Mouse (Mus musculus): ENCODE measurements around the gene Dhh. TPM values are rescaled to one million over a fixed set of nuclear protein-coding genes. Genes with fewer than 3 reads are reported as not detected.

Dhh gene
- polyA plus RNA-seq, 2 experiments from 2014 or later: not detected

- no peak for ATAC-seq
Observed at GRCm38 (mm10) chr15:98914903-98915302, 16.6 kb upstream of the Dhh start.

- ATAC-seq: no peak
Observed at GRCm38 (mm10) chr15:98904692-98905091, 6.4 kb upstream of the Dhh start.

DNA sequence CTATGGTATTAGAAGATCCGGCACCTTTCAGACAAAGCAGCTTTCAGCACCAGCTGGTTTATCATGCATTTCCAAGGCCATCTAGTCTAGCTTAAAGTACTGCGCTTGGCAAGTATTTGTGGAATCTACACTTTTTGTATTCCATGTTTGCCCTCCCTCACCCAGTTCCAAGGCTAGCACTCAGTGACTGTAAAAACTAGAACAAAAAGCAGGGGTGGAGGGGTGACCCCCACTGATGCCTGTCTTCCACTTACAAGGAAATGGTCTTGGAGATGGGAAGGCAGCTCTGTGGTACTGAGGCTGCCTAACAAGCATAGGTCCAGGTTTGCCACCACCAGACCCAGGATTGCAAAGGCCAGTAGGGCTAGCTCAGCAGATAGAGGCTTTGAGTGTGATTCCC, 4.3 kb upstream of the Dhh start:
- ATAC-seq: no peak

DNA sequence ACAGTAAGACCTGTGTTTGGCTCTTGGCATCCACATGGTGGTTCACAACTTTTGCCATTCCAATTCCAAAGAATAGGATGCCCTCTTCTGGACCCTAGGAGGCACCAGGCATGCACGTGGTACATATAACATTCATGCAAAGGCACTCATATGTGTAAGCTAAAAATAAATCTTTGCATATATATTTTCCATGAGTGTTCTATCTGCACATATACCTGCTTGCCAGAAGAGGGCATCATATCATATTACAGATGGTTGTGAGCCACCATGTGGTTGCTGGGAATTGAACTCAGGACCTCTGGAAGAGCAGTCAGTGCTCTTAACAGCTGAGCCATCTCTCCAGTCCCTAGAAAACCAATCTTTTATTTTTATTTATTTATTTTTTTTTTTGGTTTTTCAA, 3.2 kb upstream of the Dhh start:
- ATAC-seq: no peak

DNA sequence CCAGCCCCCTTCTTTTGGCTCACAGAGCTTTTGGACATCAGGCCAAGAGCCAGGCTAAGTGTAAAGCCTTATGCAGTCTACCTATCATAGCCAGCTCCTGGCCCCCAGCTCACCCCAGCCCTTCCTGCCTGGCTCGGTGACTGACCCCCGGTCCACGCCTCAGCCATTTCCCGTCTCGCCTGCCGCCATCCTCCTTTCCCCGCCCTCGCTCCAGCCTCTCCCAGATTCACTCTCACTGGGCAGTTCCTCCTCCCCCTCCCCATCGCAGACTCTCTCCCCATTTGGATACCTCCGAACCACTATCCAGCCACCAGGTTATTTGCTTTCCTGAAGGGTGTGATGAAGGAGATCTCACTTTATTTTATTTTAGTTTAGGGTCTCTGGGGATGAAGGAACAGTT, 845 bp downstream of the Dhh start:
- no peak for ATAC-seq

DNA sequence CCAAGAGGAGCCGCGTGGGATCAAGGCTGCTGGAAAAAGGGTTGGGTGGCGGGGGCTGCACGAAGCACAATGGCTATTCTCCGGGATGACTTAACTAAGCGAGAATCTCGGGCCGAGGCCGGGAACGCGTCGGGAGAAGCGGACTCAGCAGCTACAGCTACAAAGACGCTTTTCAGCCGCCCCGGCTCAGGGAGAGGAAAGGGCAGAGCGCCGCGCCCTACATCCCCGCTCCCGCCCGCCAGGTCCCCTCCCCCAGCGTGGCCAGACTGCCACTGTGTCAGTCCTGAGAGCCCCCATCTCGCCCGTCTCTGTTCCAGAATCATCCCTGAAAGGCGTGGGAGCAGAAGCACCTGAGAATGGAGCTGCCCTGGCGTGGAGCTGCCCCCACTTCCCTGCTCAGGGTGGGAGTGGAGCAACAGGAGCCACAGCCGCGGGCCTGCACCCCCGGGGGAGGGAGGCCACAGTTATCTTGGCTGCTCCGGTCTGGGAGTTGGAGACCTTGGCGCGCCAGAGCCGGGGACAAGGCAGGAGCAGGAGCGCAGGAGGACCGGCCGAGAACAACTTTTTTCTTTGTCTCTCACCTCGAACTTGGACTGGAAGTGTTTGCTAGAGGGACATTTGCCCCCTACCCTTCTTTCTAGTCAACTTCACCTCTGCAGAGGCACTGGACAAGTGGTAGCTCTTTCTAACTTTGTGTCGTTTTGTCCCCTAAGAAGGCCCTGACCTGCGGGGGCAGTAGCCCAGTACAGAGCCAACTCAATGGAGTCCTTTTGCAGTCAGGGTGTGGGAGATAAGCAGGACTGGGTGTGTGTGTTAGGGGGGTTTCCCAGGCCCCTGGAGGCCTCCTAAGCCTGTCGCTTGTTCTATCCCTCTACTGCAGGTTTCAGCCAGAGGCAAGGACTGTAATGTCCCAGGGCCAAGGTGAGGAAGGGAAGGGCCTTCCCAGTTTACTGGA, 2.4 kb downstream of the Dhh start:
- no peak for ATAC-seq

- ATAC-seq: no peak
Observed at GRCm38 (mm10) chr15:98894746-98895634, 3.4 kb downstream of the Dhh start.

DNA sequence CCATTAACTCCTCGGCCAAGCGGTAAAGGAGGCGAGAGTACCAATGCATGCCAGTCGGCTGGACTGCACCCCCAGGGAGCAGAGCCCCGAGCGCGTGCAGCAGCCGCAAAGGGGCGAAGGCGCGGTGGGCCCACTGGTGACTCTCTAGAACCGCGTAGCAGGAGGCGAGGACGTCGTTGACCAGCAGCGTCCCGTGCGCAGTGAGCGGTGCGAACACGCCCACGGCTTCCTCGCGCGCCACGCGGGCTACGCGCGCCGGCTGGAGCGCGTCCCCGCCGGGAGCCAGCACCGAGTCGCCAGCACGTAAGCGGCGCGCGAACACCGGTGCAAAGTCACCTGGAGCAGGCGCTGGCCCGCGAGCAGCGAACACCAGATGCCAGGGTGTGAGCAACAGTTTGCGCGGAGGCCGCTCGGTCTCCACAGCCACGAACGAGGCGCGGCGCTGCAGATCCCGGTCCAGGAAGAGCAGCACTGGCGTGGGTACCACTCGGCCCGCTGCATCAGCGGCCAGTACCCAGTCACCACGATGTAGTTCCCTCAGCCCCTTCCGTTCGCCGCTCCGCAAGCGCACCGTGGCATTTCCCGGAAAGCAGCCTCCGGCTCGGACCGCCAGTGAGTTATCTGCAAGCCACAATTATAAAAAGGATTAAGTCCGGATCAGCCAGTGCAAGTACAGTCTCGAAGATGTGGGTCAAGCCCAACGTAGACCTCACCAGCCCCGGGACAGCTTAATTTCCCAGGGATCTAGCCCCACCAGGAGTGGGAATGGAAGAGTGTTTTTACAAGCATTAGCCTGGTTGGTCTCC, 4.2 kb downstream of the Dhh start, which contains the start of gene Rhebl1:
TSS of gene Rhebl1 (minus strand) at position 601 of the 806 bp plus-strand sequence.
- peak; percentile 30 for ATAC-seq

GRCm38 (mm10) chr15:98893036-98893435, 5.3 kb downstream of the Dhh start:
- no peak for ATAC-seq

- ATAC-seq: peak; percentile 82
Observed at GRCm38 (mm10) chr15:98891907-98892606, 6.3 kb downstream of the Dhh start.

DNA sequence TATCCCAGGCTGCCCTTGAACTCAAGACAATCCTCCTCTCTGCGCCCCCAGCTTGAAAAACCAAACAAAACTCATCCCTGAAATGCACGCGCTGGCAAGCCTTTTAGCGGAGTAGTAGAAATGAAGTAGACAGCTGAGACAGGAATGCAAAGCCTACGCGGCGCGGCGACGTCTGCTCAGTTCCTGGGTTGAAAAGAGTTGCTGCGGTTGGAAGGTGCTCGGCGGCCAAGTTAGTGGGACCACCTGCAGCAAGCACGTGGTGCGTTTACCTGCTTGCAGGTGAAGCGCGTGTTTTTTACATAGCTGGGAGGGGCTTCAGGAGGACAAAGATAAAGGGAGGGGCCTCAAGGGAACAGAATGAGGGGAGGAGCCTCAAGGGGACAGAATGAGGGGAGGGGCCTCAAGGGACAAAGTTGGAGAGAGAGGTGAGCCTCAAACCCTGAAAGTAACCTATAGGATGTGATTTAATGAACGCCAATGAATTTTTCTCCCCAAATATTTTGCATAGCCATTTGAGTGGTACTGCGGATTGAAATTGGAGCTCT, 7.1 kb downstream of the Dhh start:
- ATAC-seq: no peak

DNA sequence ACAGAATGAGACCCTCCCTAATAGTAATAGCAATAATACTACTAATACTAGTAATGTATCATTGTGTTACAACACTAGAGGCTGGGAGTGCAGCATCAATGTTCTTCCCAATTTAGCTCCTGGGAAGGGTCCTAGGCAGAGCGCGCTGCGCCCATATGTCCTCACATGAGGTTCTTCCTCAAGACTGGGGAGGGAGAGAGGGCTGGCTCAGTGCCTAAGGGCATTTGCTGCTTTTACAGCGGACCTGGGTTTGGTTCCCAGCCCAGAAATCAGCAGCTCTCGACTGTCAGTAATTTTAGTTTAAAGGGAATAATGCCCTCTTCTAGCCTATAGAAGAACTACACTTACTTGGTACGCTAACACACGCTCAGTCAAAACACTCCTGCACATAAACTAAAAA, 10.8 kb downstream of the Dhh start:
- no peak for ATAC-seq

- no peak for ATAC-seq
Observed at GRCm38 (mm10) chr15:98886667-98887387, 11.5 kb downstream of the Dhh start.

DNA sequence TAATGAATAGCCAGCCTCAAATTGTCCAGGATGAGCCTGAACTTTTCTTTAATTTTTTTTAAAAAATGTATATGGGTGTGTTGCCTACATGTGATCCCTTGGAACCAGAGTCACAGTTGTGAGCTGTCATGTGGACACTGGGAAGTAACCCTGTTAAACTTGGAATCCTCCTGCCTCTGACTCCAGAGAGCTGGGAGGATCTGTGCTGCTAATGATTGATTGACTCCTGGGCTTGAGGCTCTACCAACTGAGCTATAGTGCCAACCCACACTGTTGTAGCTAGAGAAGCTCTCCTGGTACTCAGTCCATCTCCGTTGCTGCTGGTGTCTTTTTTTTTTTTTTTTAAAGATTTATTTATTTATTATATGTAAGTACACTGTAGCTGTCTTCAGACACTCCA, 14.2 kb downstream of the Dhh start:
- ATAC-seq: no peak

GRCm38 (mm10) chr15:98883661-98884060, 14.7 kb downstream of the Dhh start:
- no peak for ATAC-seq

GRCm38 (mm10) chr15:98881656-98882008, 16.7 kb downstream of the Dhh start:
- ATAC-seq: no peak

GRCm38 (mm10) chr15:98880978-98881655, 17.2 kb downstream of the Dhh start:
- ATAC-seq: peak; percentile 85

DNA sequence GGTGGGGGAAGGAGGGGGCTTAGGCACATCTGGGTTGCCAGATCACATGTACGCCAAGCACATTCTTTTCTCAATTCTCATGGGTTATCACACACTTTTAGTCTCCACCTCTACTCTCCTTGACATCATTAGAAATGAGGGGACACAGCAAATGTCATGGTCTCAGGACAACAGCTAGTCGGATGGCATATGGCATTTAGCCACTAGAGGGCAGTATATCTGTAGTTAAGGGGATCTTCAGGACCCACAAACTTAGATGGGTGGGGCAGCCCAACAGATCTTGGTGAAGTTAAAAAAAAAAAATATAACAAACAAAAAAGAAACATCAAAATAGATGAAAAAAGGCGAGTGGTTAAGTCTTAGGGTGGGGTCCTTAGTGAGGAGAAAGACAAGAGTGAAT, 21.0 kb downstream of the Dhh start:
- ATAC-seq: no peak

- peak; percentile 66 for ATAC-seq
Observed at GRCm38 (mm10) chr15:98871916-98872888, 26.1 kb downstream of the Dhh start.
